Comparison of ENCODE assay signal across 12 mouse cellular contexts in the genomic region with DNA sequence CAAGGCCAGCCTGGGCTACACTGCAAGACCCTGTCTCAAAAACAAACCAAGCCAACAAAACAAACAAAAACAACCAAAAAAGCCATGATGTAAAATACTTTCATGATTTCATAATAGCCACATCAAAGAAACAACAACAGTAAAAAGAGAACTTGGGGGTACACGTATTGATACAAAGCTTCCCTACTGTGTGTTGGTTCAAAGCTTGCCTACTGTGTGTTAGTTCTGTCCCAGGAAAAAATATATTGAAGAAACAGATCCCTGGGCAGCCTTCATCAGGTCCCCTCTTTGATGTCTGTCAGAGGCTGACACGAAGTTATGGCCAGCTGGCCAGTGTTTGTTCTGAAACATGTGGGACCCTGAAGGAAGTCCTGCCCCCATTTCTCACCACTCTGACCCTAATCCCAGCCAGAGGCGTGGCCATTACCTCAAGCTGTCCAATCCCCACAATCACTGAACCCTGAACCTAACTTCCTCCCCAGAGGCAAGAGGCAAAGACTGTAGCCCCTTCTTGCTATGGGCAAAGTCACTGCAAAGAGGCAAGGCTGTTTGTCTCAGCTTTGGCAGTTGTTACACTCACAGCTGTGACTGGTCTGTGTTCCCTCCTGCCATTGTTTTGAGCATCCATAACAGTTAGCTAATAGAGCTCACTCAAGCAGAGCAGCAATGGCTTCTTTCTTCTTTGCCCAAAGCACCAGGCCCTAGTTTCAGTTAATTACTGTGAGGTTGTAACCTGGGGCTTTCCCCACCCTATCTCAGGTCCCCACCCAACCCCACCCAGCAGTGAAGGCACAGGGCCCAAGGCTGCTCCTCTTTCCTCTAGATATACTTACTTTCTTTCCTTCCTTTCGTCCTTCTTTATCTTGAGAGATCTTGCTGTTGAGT. TPM values are rescaled to one million over a fixed set of nuclear protein-coding genes. Genes with fewer than 3 reads are reported as not detected.
DNase-seq lines count a peak whose midpoint lies in the region; ATAC-seq and TF ChIP-seq lines count a peak whose summit lies in the region.
"Had no signal": no experiment of that assay in that cellular context is flagged by ENCODE, and none has a peak within 500 bp of the region (broad histone marks: within the 10 kb centered on the region; RNA-seq: fewer than 3 reads in every experiment).

No protein-coding gene starts in this region.

- 54% methylated on average over 4 of the region's 4 CpGs for WGBS in stomach, embryonic 14.5 days
- 62% methylated on average over 4 of the region's 4 CpGs for WGBS in stomach, postnatal 0 days
- 63% methylated on average over 4 of the region's 4 CpGs for WGBS in intestine, embryonic 16.5 days

- H3K27me3 ChIP-seq in stomach, embryonic 14.5 days (ENCODE audit: control insufficient read depth, insufficient read depth, low read length): no peaks in the 10 kb centered on the region
- H3K27me3 ChIP-seq in stomach, postnatal 0 days (ENCODE audit: control insufficient read depth, insufficient read depth, low read length): no peaks in the 10 kb centered on the region
- H3K27me3 ChIP-seq in intestine, embryonic 16.5 days (replicated peaks; ENCODE audit: control insufficient read depth, insufficient read depth, low read length): no peaks in the 10 kb centered on the region
- H3K27me3 ChIP-seq: heart, embryonic 12.5 days; hindbrain, embryonic 12.5 days; kidney, embryonic 15.5 days; limb, embryonic 15.5 days had no signal

- no peak overlapping the region for H3K4me2 ChIP-seq in stomach, embryonic 14.5 days (replicated peaks; ENCODE audit: low read depth, low read length)
- no peak overlapping the region for H3K4me2 ChIP-seq in stomach, postnatal 0 days (replicated peaks; ENCODE audit: low read depth)
- no peak overlapping the region for H3K4me2 ChIP-seq in intestine, embryonic 16.5 days (ENCODE audit: low read depth, low read length)
- H3K4me2 ChIP-seq: heart, embryonic 12.5 days; hindbrain, embryonic 12.5 days; kidney, embryonic 15.5 days; limb, embryonic 15.5 days had no signal

- no peak overlapping the region for H3K4me3 ChIP-seq in stomach, embryonic 14.5 days (ENCODE audit: low read depth, low read length)
- H3K4me3 ChIP-seq in stomach, postnatal 0 days (ENCODE audit: low read depth, low read length): no peak overlapping the region
- no peak overlapping the region for H3K4me3 ChIP-seq in intestine, embryonic 16.5 days (ENCODE audit: low read length)
- no peak overlapping the region for H3K4me3 ChIP-seq in left cerebral cortex, adult 2 months
- H3K4me3 ChIP-seq: heart, embryonic 12.5 days; hindbrain, embryonic 12.5 days; kidney, embryonic 15.5 days; limb, embryonic 15.5 days had no signal

- DNase-seq in stomach, postnatal 0 days (ENCODE audit: low spot score): no peak
- peak; percentile 47 for DNase-seq in retina, embryonic 14.5 days (ENCODE audit: low spot score)
- DNase-seq in adrenal gland, postnatal 14 days: no peak
- DNase-seq in left cerebral cortex, adult 2 months (ENCODE audit: extremely low spot score in 1 of 2, low spot score in 2 of 2): no peak
- no peak for DNase-seq in layer of hippocampus, adult 18-20 months (ENCODE audit: low spot score in 2 of 2)
- DNase-seq: thymus, postnatal 36 days had no signal

- peak; percentile 49; the same call in 1 of the 2 replicates for ATAC-seq in stomach, embryonic 14.5 days (ENCODE audit: insufficient number of reproducible peaks, insufficient read depth, low FRiP score, low read depth)
- no peak for ATAC-seq in stomach, postnatal 0 days (ENCODE audit: low FRiP score, low TSS enrichment)
- peak; percentile 62 for ATAC-seq in intestine, embryonic 16.5 days

- no peaks in the 10 kb centered on the region for H3K4me1 ChIP-seq in stomach, embryonic 14.5 days (ENCODE audit: control insufficient read depth, insufficient read depth, low read length)
- no peaks in the 10 kb centered on the region for H3K4me1 ChIP-seq in stomach, postnatal 0 days (replicated peaks; ENCODE audit: control insufficient read depth, insufficient read depth)
- H3K4me1 ChIP-seq in intestine, embryonic 16.5 days (ENCODE audit: control insufficient read depth, insufficient read depth, low read length): no peaks in the 10 kb centered on the region
- H3K4me1 ChIP-seq: hindbrain, embryonic 12.5 days; kidney, embryonic 15.5 days; limb, embryonic 15.5 days had no signal

- intact Hi-C loops in left cerebral cortex, adult 2 months (cut with DNase I): no loop called here

- no peak overlapping the region for H3K9ac ChIP-seq in stomach, embryonic 14.5 days (replicated peaks; ENCODE audit: low read depth, low read length)
- H3K9ac ChIP-seq in stomach, postnatal 0 days (ENCODE audit: low read length): no peak overlapping the region
- no peak overlapping the region for H3K9ac ChIP-seq in intestine, embryonic 16.5 days (ENCODE audit: low read depth, low read length)
- H3K9ac ChIP-seq: heart, embryonic 12.5 days; hindbrain, embryonic 12.5 days; kidney, embryonic 15.5 days; limb, embryonic 15.5 days had no signal

- no peak for TF ChIP-seq EP300 in stomach, postnatal 0 days (optimal IDR thresholded peaks at IDR 0.05)

- H3K27ac ChIP-seq in stomach, embryonic 14.5 days (ENCODE audit: low read length): no peak overlapping the region
- no peak overlapping the region for H3K27ac ChIP-seq in stomach, postnatal 0 days (replicated peaks)
- H3K27ac ChIP-seq in intestine, embryonic 16.5 days (ENCODE audit: low read length): no peak overlapping the region
- no peak overlapping the region for H3K27ac ChIP-seq in left cerebral cortex, adult 2 months
- H3K27ac ChIP-seq: hindbrain, embryonic 12.5 days; kidney, embryonic 15.5 days; limb, embryonic 15.5 days had no signal

- H3K9me3 ChIP-seq in stomach, embryonic 14.5 days (ENCODE audit: control insufficient read depth, low read depth, low read length): no peaks in the 10 kb centered on the region
- H3K9me3 ChIP-seq in stomach, postnatal 0 days (ENCODE audit: control insufficient read depth, low read length): no peaks in the 10 kb centered on the region
- 0 out of 2 replicates have a peak, but pooled peaks cover 3% of the 10 kb centered on the region for H3K9me3 ChIP-seq in intestine, embryonic 16.5 days (ENCODE audit: control insufficient read depth, low read length)
- H3K9me3 ChIP-seq: heart, embryonic 12.5 days; hindbrain, embryonic 12.5 days; kidney, embryonic 15.5 days; limb, embryonic 15.5 days had no signal

- H3K36me3 ChIP-seq in stomach, embryonic 14.5 days (ENCODE audit: control insufficient read depth, insufficient read depth, low read length): no peaks in the 10 kb centered on the region
- no peaks in the 10 kb centered on the region for H3K36me3 ChIP-seq in stomach, postnatal 0 days (ENCODE audit: control insufficient read depth, insufficient read depth, low read length)
- no peaks in the 10 kb centered on the region for H3K36me3 ChIP-seq in intestine, embryonic 16.5 days (ENCODE audit: control insufficient read depth, insufficient read depth, low read length)
- H3K36me3 ChIP-seq: heart, embryonic 12.5 days; hindbrain, embryonic 12.5 days; kidney, embryonic 15.5 days; limb, embryonic 15.5 days had no signal

- no peak for TF ChIP-seq CTCF in stomach, postnatal 0 days (IDR thresholded peaks at IDR 0.05; ENCODE audit: low read depth)
- no peak for TF ChIP-seq CTCF in left cerebral cortex, adult 2 months (IDR thresholded peaks at IDR 0.05)

RNA-seq across cellular contexts. Expression of gene Cecr2, which starts 47.4 kb away (rescaled TPM):
- 2.3 and 3.3 TPM in 2 replicates for polyA plus RNA-seq in stomach, embryonic 14.5 days (2014; fragmentation: Nextera tagmentation; extraction: Ambion mirVana)
- 0.56 and 0.65 TPM in 2 replicates for polyA plus RNA-seq in stomach, postnatal 0 days (2015; fragmentation: Nextera tagmentation; extraction: Ambion mirVana)
- polyA plus RNA-seq in intestine, embryonic 16.5 days (2015; fragmentation: Nextera tagmentation; extraction: Ambion mirVana): 0.54 and 0.61 TPM in 2 replicates
- total RNA-seq in adrenal gland, postnatal 14 days (2021): 16.3 and 20.4 TPM in 2 replicates
- total RNA-seq in left cerebral cortex, adult 2 months (2021): 1 to 10 TPM; 3.1 to 4.1 TPM
- 10 to 100 TPM; 11.4 to 15.1 TPM for total RNA-seq in layer of hippocampus, adult 18-20 months (2021)
